Mouse (Mus musculus) intestine, embryonic 15.5 days (tissue): Measurements from ENCODE around the gene Msx2. TPM values are rescaled to one million over a fixed set of nuclear protein-coding genes. Genes with fewer than 3 reads are reported as not detected.

ENCODE experiments used
- ATAC-seq: fragments of 200-750 bp; cut with Nextera tagmentation; 2 replicates; pipeline ENCODE4 v1.8.0; 2017; ENCODE audit warnings: moderate TSS enrichment, moderate library complexity
- H3K27ac ChIP-seq: fragments of 300-500 bp; sonication (generic); 2 replicates; pipeline ENCODE4 v1.5.1; 2015; ENCODE audit warnings: mild to moderate bottlenecking, inconsistent platforms
- H3K27me3 ChIP-seq: fragments of 300-500 bp; sonication (generic); replicated peaks from 2 replicates; pipeline ENCODE4 v1.6.1; 2015; ENCODE audit warnings: inconsistent platforms
- H3K36me3 ChIP-seq: fragments of 300-500 bp; sonication (generic); 2 replicates; pipeline ENCODE4 v1.6.1; 2015; ENCODE audit warnings: inconsistent platforms
- H3K4me1 ChIP-seq: fragments of 300-500 bp; sonication (generic); replicated peaks from 2 replicates; pipeline ENCODE4 v1.6.1; 2015; ENCODE audit warnings: inconsistent platforms
- H3K4me2 ChIP-seq: fragments of 300-500 bp; sonication (generic); replicated peaks from 2 replicates; pipeline ENCODE4 v1.6.1; 2015; ENCODE audit warnings: mild to moderate bottlenecking, inconsistent platforms
- H3K4me3 ChIP-seq: fragments of 300-500 bp; sonication (generic); replicated peaks from 2 replicates; pipeline ENCODE4 v1.5.1; 2015; ENCODE audit warnings: inconsistent platforms
- H3K9ac ChIP-seq: fragments of 300-500 bp; sonication (generic); 2 replicates; pipeline ENCODE4 v1.6.1; 2015; ENCODE audit warnings: inconsistent platforms
- H3K9me3 ChIP-seq: fragments of 300-500 bp; sonication (generic); 2 replicates; pipeline ENCODE4 v1.6.1; 2016; ENCODE audit warnings: inconsistent platforms
- WGBS: fragments of 180-500 bp; shearing (Covaris S2); methylation state at CpG from one replicate; pipeline ENCODE4 v1.1.7; 2015; 5-methylcytosine and 5-hydroxymethylcytosine counted together
- polyA plus RNA-seq: library from polyadenylated mRNA; unstranded; fragments of >200 nt; fragmentation: Nextera tagmentation; extraction: Ambion mirVana; gene quantifications from 2 replicates; pipeline ENCODE4 v1.2.1, GENCODE M21; 2015

Msx2 gene
- 0.21 and 0.33 TPM in 2 replicates for polyA plus RNA-seq

DNA sequence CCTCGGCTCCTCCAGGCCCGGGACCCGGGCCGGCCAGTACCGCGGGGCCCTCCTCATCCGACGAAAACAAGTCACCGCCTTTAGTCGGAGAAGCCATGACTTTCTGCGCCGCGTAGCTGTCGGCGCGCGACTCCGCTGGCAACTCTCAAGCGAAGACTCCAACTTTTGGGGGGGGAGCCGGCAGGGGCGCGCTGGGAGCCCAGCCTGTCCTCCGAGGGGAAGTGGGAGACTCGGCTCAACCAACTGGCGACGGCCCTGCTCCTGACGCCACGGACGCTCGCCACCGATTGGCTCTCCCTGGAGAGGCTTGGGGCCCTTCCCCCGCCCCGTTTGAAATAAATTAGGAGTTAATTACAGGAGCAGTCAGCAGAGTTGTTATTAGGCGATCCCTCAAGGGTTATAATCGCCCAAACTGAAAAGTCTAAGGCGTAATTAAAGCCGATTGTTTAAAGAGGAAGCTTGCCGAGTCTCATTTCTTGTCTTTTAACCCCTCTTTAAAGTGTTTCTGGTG lies at the start of gene Msx2:
Gene Msx2, minus strand, starts transcription at position 461 of the 511 bp plus-strand sequence.
- under 1% methylated on average over 38 of the region's 38 CpGs for WGBS
- Histone ChIP-seq H3K27ac (no peak within 1 kb of the TSS), H3K4me2 (peak within 1 kb of the TSS; percentile 91), H3K27me3 (peaks cover 83% of the 10 kb centered on the region), H3K36me3 (no peaks in the 10 kb centered on the region), H3K9ac (peak within 1 kb of the TSS; percentile 31), H3K4me3 (peak within 1 kb of the TSS; percentile 50), H3K9me3 (no peaks in the 10 kb centered on the region), H3K4me1 (peaks cover 17% of the 10 kb centered on the region)
- peak; percentile 87 for ATAC-seq

DNA sequence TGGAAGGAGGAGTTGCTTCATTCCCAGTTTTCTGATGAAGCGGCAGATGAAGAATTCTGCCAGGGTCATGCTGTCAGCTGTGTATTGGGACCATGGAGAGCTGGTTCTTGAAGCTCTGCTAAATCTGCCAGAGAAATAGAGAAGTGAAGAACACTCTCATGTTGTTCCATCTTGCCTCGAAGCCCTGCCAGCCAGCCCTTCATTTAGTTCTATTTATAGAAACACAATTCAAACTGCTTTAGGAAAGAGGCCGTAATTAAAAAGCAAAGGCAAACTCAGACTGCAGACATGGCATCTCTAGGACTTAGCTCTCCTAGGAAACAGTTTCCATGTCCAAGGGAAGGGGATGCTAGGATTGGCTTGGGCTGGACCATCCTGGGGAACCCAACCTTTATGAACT lies 48.6 kb upstream of the Msx2 start:
- H3K4me1 ChIP-seq: no peaks in the 10 kb centered on the region
- WGBS: 62% methylated on average over 3 of the region's 3 CpGs
- H3K4me2 ChIP-seq: no peak overlapping the region
- H3K27ac ChIP-seq: no peak overlapping the region
- no peak overlapping the region for H3K4me3 ChIP-seq
- H3K9me3 ChIP-seq: no peaks in the 10 kb centered on the region
- H3K36me3 ChIP-seq: no peaks in the 10 kb centered on the region
- no peaks in the 10 kb centered on the region for H3K27me3 ChIP-seq
- ATAC-seq: no peak
- no peak overlapping the region for H3K9ac ChIP-seq

DNA sequence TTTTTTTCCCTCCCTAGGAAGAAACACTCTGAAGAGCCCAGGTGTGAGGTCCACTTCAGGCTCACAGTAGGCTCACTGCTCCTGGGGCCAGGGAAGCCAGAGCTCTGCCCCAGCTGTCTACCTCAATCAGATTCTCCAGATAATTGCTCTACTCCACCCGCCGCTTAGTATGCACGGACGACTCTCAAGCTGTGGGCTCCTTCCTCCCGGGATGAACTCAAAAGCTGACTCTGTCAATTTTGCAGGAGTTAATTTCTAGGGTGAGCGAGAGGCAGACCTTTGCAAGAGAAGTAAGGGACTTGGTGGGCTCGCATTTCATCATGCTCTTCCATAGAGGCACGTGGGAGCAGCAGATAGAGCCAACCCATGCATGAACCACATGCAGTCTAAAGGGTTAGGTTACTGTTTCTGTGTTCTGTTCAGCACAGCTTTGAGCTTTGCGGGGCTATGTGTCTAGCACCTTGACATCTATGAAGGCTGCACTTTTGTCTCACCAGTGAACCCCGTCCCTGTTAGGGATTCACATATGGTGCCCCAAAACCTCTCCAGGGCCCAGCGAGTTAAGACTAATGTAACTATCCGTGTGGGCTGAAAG lies 47.6 kb upstream of the Msx2 start:
- no peak for ATAC-seq

DNA sequence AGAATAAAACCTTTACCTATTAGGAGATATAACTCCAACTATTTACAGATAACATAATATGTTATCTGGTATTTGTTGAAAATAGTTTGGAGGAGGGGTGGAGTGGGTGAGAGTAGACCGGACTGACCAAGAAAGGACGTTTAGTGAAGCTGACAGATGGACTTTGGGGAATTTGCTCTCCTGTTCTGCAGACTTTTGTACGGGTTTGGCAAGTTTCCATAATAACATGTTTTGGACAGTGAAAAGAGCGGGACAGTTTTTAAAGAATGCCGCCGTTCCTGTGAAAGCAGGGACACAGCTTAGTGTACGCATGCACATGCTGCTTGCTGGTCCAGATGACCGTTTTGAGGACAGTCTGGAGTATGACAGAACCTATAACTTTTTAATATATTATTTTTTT lies 46.9 kb upstream of the Msx2 start:
- Histone ChIP-seq H3K4me2 (no peak overlapping the region), H3K4me3 (no peak overlapping the region), H3K27me3 (no peaks in the 10 kb centered on the region), H3K27ac (no peak overlapping the region), H3K9ac (no peak overlapping the region), H3K36me3 (no peaks in the 10 kb centered on the region), H3K9me3 (no peaks in the 10 kb centered on the region), H3K4me1 (no peaks in the 10 kb centered on the region)
- ATAC-seq: no peak
- WGBS: 49% methylated on average over 8 of the region's 8 CpGs

More for the DNA sequence above, 47.6 kb upstream of the Msx2 start:
- 63% methylated on average over 12 of the region's 12 CpGs for WGBS
- Histone ChIP-seq H3K4me2 (no peak overlapping the region), H3K4me3 (no peak overlapping the region), H3K36me3 (no peaks in the 10 kb centered on the region), H3K9me3 (no peaks in the 10 kb centered on the region), H3K27me3 (no peaks in the 10 kb centered on the region), H3K27ac (no peak overlapping the region), H3K4me1 (no peaks in the 10 kb centered on the region), H3K9ac (no peak overlapping the region)

DNA sequence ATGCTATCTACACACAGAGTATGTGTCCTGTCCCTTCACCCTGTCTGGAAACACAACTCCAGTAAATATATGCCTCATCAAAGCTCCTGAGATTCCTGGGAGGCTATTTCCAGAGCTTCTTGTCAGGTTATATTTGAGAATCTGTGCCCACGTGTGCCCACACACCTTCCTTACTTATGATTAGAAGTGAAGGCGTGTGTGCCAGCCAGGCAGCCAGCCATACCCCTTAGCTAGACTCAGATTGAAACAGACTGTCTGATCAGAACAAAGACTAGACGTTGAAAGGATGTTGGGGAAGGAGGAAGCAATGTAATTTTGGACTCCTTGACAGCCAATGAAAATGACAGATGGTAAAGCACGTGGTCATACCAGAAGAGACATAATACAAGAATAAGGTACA lies 45.4 kb upstream of the Msx2 start:
- H3K4me1 ChIP-seq: no peaks in the 10 kb centered on the region
- 64% methylated on average over 4 of the region's 4 CpGs for WGBS
- H3K4me3 ChIP-seq: no peak overlapping the region
- no peaks in the 10 kb centered on the region for H3K36me3 ChIP-seq
- H3K27ac ChIP-seq: no peak overlapping the region
- no peak for ATAC-seq
- H3K4me2 ChIP-seq: no peak overlapping the region
- no peaks in the 10 kb centered on the region for H3K27me3 ChIP-seq
- no peaks in the 10 kb centered on the region for H3K9me3 ChIP-seq
- no peak overlapping the region for H3K9ac ChIP-seq

DNA sequence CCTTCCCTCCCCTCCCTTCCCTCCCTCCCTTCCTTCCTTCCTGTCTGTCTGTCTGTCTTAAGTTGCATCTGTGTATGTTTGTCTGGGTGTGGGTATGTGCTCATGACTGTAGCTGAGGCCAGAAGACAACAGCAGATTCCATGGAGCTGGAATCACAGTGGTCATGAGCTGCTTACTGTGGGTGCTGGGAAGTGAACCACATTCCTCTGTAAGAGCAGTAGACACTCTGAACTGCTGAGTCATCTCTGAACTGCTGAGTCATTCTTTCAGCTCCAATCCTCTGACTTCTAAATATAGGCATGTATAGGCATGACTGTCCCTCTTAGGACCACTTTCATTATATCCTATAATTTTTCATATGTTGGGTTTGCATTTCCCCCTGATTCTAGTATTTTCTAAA lies 41.7 kb upstream of the Msx2 start:
- Histone ChIP-seq H3K4me2 (no peak overlapping the region), H3K27ac (no peak overlapping the region), H3K9ac (no peak overlapping the region), H3K9me3 (no peaks in the 10 kb centered on the region), H3K4me1 (no peaks in the 10 kb centered on the region), H3K4me3 (no peak overlapping the region), H3K36me3 (no peaks in the 10 kb centered on the region), H3K27me3 (no peaks in the 10 kb centered on the region)
- ATAC-seq: no peak

DNA sequence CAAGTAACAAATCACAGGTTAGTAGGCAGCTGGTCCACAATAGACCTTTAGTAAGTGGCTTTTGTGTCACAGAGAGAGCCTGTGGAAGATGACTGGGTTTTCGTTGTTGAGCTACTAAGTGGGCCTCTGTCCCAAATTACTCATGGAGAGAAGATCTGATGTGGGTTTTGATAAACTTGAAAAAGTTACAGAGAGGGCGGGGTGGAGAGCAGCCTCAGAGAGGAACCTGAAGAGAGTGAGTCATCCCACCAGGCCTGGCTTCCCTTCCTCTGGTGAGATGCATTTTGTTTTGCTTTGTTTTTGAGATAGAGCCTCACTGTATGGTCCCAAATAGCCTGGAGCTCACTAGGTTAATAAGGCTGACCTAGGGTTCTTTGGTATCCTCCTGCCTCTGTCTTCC lies 38.5 kb upstream of the Msx2 start:
- Histone ChIP-seq H3K27ac (no peak overlapping the region), H3K27me3 (no peaks in the 10 kb centered on the region), H3K9ac (no peak overlapping the region), H3K4me1 (no peaks in the 10 kb centered on the region), H3K9me3 (no peaks in the 10 kb centered on the region), H3K36me3 (no peaks in the 10 kb centered on the region), H3K4me2 (no peak overlapping the region), H3K4me3 (no peak overlapping the region)
- 70% methylated on average over 2 of the region's 2 CpGs for WGBS
- ATAC-seq: no peak

DNA sequence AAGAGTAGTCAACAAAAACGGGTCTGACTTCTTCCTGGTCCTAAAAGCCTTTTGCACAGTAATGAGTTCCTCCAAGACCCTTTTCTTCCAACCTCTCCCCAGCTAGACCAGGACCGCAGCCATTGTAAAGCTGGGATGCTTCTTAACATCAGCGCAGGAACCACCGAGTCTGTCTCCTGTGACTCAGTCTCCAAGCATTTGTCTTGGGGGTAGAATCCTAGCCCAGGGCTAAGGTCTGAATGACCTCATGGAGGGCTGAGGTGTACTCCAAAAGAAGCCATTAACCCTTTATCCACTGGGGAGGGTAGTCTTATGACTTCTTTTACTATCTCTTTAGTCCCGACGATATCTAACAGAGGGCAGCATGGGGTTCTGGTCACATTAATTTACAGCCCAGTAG lies 29.5 kb upstream of the Msx2 start:
- no peaks in the 10 kb centered on the region for H3K27me3 ChIP-seq
- no peaks in the 10 kb centered on the region for H3K36me3 ChIP-seq
- no peak overlapping the region for H3K27ac ChIP-seq
- H3K9ac ChIP-seq: no peak overlapping the region
- 49% methylated on average over 6 of the region's 6 CpGs for WGBS
- H3K4me2 ChIP-seq: no peak overlapping the region
- no peaks in the 10 kb centered on the region for H3K4me1 ChIP-seq
- no peak overlapping the region for H3K4me3 ChIP-seq
- no peaks in the 10 kb centered on the region for H3K9me3 ChIP-seq
- no peak for ATAC-seq

DNA sequence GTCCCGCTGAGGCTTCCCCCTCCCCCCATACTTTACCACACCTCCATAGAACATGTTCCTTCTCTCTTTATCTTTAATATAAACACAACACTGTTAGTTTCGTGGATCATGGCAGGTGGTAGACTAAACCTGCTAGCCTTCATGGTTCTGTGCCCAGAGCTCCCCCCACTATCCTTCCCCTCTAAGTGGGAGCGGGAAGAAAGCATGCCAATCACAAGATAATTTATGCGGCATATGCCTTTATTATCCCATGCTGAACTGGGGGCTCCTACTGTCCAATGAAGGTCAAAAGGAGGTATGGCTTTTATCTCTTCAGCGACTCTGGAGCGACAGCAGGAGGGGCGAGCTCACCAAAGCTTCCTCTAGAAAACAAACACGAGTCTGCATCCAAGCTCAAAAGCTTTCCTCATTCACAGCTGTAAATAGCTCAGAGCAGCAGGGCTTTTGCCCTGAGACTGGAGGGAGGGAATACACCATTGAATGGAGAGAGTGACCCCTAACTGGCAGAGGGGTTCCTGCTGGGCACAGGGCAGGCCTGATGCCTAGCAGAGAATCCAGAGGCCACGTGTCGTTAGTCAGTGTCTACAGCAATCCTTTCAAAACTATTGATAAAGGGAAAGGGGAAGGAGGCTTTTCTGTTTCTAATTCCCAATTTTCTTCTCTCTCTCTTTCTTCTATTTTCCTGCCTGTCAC lies 28.8 kb upstream of the Msx2 start:
- WGBS: 16% methylated on average over 10 of the region's 10 CpGs
- no peak for ATAC-seq
- Histone ChIP-seq H3K9me3 (no peaks in the 10 kb centered on the region), H3K9ac (no peak overlapping the region), H3K27me3 (no peaks in the 10 kb centered on the region), H3K27ac (no peak overlapping the region), H3K4me1 (no peaks in the 10 kb centered on the region), H3K36me3 (no peaks in the 10 kb centered on the region), H3K4me3 (no peak overlapping the region), H3K4me2 (no peak overlapping the region)

DNA sequence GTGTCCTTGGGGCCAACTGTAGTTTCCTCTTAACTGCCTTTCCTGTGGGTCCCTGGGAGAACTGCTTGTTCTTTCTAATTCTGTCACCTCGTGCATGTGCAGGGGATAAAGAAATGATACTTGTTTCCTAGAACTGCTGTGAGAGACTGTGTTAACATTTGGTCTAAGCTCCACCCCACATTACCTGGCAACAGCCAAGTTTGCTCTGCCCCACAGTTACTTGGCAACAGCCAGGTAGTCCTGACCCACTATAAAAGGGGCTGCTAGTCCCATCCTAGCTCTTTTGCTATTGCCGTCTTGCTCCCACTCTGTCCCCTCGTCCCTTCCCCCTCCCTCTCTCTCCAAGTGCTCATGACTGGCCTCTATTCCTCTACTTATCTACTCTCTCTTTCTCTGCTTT lies 28.2 kb upstream of the Msx2 start:
- Histone ChIP-seq H3K9me3 (no peaks in the 10 kb centered on the region), H3K27me3 (no peaks in the 10 kb centered on the region), H3K9ac (no peak overlapping the region), H3K4me1 (no peaks in the 10 kb centered on the region), H3K36me3 (no peaks in the 10 kb centered on the region), H3K27ac (no peak overlapping the region), H3K4me3 (no peak overlapping the region), H3K4me2 (no peak overlapping the region)
- 30% methylated on average over 3 of the region's 3 CpGs for WGBS
- no peak for ATAC-seq

DNA sequence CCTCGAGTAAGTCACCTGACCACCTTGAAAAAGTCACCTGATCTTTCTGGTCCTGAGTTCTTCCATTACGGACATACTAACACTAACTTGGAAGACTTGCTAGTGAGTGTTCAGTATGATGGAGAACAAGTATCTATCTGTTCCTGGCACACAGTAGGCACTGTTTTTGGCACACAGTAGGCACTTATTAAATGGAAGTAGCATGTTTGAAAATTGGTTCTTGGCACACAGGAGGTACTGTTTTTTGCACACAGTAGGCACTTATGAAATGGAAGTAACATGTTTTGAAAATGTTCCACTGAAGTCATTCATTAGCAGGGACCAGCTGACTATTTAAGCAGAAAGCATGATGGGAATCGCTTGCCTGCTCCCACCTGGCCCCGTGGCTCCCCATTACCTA lies 13.6 kb upstream of the Msx2 start:
- no peak for ATAC-seq
- no peak overlapping the region for H3K9ac ChIP-seq
- no peaks in the 10 kb centered on the region for H3K4me1 ChIP-seq
- no peak overlapping the region for H3K27ac ChIP-seq
- H3K9me3 ChIP-seq: no peaks in the 10 kb centered on the region
- WGBS: 70% methylated on average over 4 of the region's 4 CpGs
- H3K36me3 ChIP-seq: no peaks in the 10 kb centered on the region
- no peak overlapping the region for H3K4me3 ChIP-seq
- no peak overlapping the region for H3K4me2 ChIP-seq
- 0 out of 2 replicates have a peak, but pooled peaks cover 6% of the 10 kb centered on the region for H3K27me3 ChIP-seq

DNA sequence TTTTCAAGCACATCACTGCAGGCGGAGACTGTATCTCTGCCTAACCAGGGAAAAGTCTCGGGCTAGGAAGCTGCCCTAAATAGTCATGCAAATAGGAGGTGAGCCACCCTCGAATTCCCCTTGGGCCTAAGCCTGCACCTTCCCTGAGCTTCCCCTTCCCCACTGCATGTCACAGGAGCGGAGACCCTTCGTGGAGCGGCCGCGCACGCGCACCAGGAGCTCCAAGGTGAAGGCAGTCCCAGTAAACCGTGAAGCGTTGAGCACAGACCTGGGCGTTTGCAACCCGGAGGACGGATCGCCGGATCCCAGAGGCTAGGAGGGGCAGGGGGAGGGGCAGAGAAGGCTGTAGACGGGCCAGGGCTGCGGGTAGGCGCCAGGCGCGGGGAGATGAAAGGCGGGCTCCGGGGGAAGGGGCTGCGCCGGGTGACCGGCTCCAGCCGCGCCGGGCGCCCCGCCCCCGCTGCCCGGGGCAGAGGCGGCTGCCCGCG lies 2.9 kb upstream of the Msx2 start:
- no peaks in the 10 kb centered on the region for H3K36me3 ChIP-seq
- H3K27ac ChIP-seq: no peak overlapping the region
- under 1% methylated on average over 37 of the region's 37 CpGs for WGBS
- peaks cover 57% of the 10 kb centered on the region for H3K27me3 ChIP-seq
- H3K4me2 ChIP-seq: peak overlapping the region; percentile 95
- peak; percentile 60 for ATAC-seq
- H3K9ac ChIP-seq: peak overlapping the region; percentile 48
- H3K4me1 ChIP-seq: peaks cover 17% of the 10 kb centered on the region
- H3K4me3 ChIP-seq: peak overlapping the region; percentile 47
- no peaks in the 10 kb centered on the region for H3K9me3 ChIP-seq

DNA sequence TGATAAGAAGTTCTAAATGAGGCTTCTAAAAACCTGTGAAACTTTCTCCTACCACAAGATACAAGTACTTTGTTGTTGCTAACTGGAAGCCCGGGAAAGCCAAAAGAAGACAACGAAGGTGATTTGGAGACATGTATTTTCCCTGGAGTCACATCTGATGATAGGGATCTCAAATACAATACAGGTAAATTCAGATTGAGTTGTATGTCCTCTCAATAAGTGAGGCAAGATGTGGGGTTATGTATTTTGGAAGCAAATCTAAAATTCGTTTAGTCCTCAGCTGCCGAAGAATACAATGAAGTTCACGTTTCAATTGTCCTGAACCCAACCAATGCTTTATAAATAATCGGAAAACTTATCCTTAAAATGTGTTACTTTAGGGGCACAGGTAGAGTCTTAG lies 1.6 kb upstream of the Msx2 start:
- Histone ChIP-seq H3K36me3 (no peaks in the 10 kb centered on the region), H3K4me2 (no peak overlapping the region), H3K4me3 (no peak overlapping the region), H3K27me3 (peaks cover 70% of the 10 kb centered on the region), H3K4me1 (peaks cover 17% of the 10 kb centered on the region), H3K27ac (no peak overlapping the region), H3K9me3 (no peaks in the 10 kb centered on the region), H3K9ac (no peak overlapping the region)
- ATAC-seq: no peak
- 22% methylated on average over 6 of the region's 6 CpGs for WGBS
